Mouse (Mus musculus): ENCODE results near the gene Gm20388.

Gene Gm20388

GRCm38 (mm10) chr8:121021488-121021887 is 1110.8 kb downstream of the Gm20388 start:
- no peak for DNase-seq (ENCODE audit: extremely low spot score, low spot score)

GRCm38 (mm10) chr8:121023003-121023402 is 1112.4 kb downstream of the Gm20388 start:
- DNase-seq (ENCODE audit: extremely low spot score, low spot score): no peak

GRCm38 (mm10) chr8:121023736-121024135 is 1113.1 kb downstream of the Gm20388 start:
- no peak for DNase-seq (ENCODE audit: extremely low spot score, low spot score)

- DNase-seq (ENCODE audit: extremely low spot score, low spot score): no peak
Observed at GRCm38 (mm10) chr8:121025486-121025885, 1114.8 kb downstream of the Gm20388 start.

GRCm38 (mm10) chr8:121027787-121028186 is 1117.1 kb downstream of the Gm20388 start:
- DNase-seq (ENCODE audit: extremely low spot score, low spot score): no peak

GRCm38 (mm10) chr8:121029076-121029475 is 1118.4 kb downstream of the Gm20388 start:
- DNase-seq (ENCODE audit: extremely low spot score, low spot score): no peak

- DNase-seq (ENCODE audit: extremely low spot score, low spot score): no peak
Observed at GRCm38 (mm10) chr8:121030496-121031040, 1119.9 kb downstream of the Gm20388 start.

GRCm38 (mm10) chr8:121033299-121034013 is 1122.8 kb downstream of the Gm20388 start:
- DNase-seq (ENCODE audit: extremely low spot score, low spot score): no peak

GRCm38 (mm10) chr8:121035611-121036010 is 1125.0 kb downstream of the Gm20388 start:
- no peak for DNase-seq (ENCODE audit: extremely low spot score, low spot score)

GRCm38 (mm10) chr8:121043719-121044440 is 1133.2 kb downstream of the Gm20388 start:
- no peak for DNase-seq (ENCODE audit: extremely low spot score, low spot score)

- no peak for DNase-seq (ENCODE audit: extremely low spot score, low spot score)
Observed at GRCm38 (mm10) chr8:121047441-121047840, 1136.8 kb downstream of the Gm20388 start.

- no peak for DNase-seq (ENCODE audit: extremely low spot score, low spot score)
Observed at GRCm38 (mm10) chr8:121058081-121058480, 1147.4 kb downstream of the Gm20388 start.

- no peak for DNase-seq (ENCODE audit: extremely low spot score, low spot score)
Observed at GRCm38 (mm10) chr8:121059098-121059497, 1148.5 kb downstream of the Gm20388 start.

GRCm38 (mm10) chr8:121062521-121062920 is 1151.9 kb downstream of the Gm20388 start:
- DNase-seq (ENCODE audit: extremely low spot score, low spot score): no peak

GRCm38 (mm10) chr8:121063649-121064048 is 1153.0 kb downstream of the Gm20388 start:
- DNase-seq (ENCODE audit: extremely low spot score, low spot score): peak; percentile 38

GRCm38 (mm10) chr8:121071454-121071853 is 1160.8 kb downstream of the Gm20388 start:
- no peak for DNase-seq (ENCODE audit: extremely low spot score, low spot score)

- peak; percentile 45 for DNase-seq (ENCODE audit: extremely low spot score, low spot score)
Observed at GRCm38 (mm10) chr8:121072406-121073130, 1161.9 kb downstream of the Gm20388 start.

GRCm38 (mm10) chr8:121073174-121074107 is 1162.8 kb downstream of the Gm20388 start:
- peak; percentile 69 for DNase-seq (ENCODE audit: extremely low spot score, low spot score)

GRCm38 (mm10) chr8:121074108-121074847 is 1163.6 kb downstream of the Gm20388 start:
- DNase-seq (ENCODE audit: extremely low spot score, low spot score): peak; percentile 58

GRCm38 (mm10) chr8:121074848-121075145 is 1164.2 kb downstream of the Gm20388 start:
- DNase-seq (ENCODE audit: extremely low spot score, low spot score): no peak
